Comparison of ENCODE assay signal across 8 mouse cellular contexts in the genomic region with DNA sequence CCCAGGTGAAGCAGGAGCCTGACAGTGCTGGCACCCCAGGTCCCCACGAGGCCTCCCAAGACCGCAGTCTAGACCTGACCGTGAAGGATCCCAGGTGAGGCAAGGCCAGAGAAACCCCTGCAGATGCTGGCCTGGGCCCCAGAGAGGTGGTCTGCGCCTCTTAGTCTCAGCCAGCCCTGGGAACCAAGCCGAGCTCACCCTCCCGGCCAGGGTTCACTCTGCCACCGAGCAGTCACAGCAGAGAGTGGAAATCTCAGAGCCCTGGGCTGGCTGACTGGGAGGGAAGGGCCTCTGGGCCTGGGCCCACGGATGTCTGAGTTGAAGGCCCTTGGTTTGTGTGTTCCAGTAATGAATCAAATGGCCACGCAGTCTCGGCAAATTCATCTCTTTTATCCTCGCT.
DNase-seq lines count a peak whose midpoint lies in the region; ATAC-seq and TF ChIP-seq lines count a peak whose summit lies in the region.

No protein-coding gene starts in this region.

- H3K36me3 ChIP-seq in heart, embryonic 16.5 days (ENCODE audit: control insufficient read depth, insufficient read depth) = peaks cover 32% of the 10 kb centered on the region
- H3K36me3 ChIP-seq in heart, adult 2 months (ENCODE audit: control insufficient read depth, insufficient read depth, low read length) = peaks cover 4% of the 10 kb centered on the region; the same call in 1 of the 2 replicates
- H3K36me3 ChIP-seq in embryonic facial prominence, embryonic 10.5 days (replicated peaks) = 0 out of 2 replicates have a peak, but pooled peaks cover 11% of the 10 kb centered on the region
- H3K36me3 ChIP-seq in intestine, embryonic 15.5 days = no peaks in the 10 kb centered on the region
- no peaks in the 10 kb centered on the region for H3K36me3 ChIP-seq in midbrain, embryonic 15.5 days (replicated peaks)

- no peak for ATAC-seq in heart, embryonic 16.5 days (replicated peaks; ENCODE audit: extremely low read depth, insufficient read depth, low FRiP score)
- 0 out of 2 replicates have a peak, but pooled peaks have one; percentile 1 for ATAC-seq in intestine, embryonic 15.5 days
- peak; percentile 14; the same call in 1 of the 2 replicates for ATAC-seq in midbrain, embryonic 15.5 days (replicated peaks)
- ATAC-seq in inflammation-experienced regulatory T-cells, adult 6 months = no peak

- no peaks in the 10 kb centered on the region for H3K9me3 ChIP-seq in heart, embryonic 16.5 days (replicated peaks; ENCODE audit: control insufficient read depth, low read length)
- no peaks in the 10 kb centered on the region for H3K9me3 ChIP-seq in embryonic facial prominence, embryonic 10.5 days
- H3K9me3 ChIP-seq in intestine, embryonic 15.5 days = no peaks in the 10 kb centered on the region
- H3K9me3 ChIP-seq in midbrain, embryonic 15.5 days = no peaks in the 10 kb centered on the region

- no peaks in the 10 kb centered on the region; the same call in 1 of the 2 replicates for H3K79me2 ChIP-seq in heart, adult 2 months (replicated peaks; ENCODE audit: control insufficient read depth, insufficient read depth, low read length)

- TF ChIP-seq CTCF in heart, adult 2 months (IDR thresholded peaks at IDR 0.05) = no peak

- H3K27me3 ChIP-seq in heart, embryonic 16.5 days (ENCODE audit: control insufficient read depth, insufficient read depth, low read length) = no peaks in the 10 kb centered on the region
- no peaks in the 10 kb centered on the region for H3K27me3 ChIP-seq in heart, adult 2 months (ENCODE audit: control insufficient read depth, insufficient read depth, low read length)
- H3K27me3 ChIP-seq in embryonic facial prominence, embryonic 10.5 days (replicated peaks; ENCODE audit: low read depth, poor library complexity, severe bottlenecking) = peaks cover 84% of the 10 kb centered on the region
- H3K27me3 ChIP-seq in intestine, embryonic 15.5 days (replicated peaks) = no peaks in the 10 kb centered on the region
- peaks cover 36% of the 10 kb centered on the region for H3K27me3 ChIP-seq in midbrain, embryonic 15.5 days (replicated peaks)

- 0 out of 2 replicates have a peak overlapping the region, but pooled peaks have one; percentile 27 for H3K27ac ChIP-seq in heart, embryonic 16.5 days (ENCODE audit: low read length)
- H3K27ac ChIP-seq in heart, adult 2 months = no peak overlapping the region
- peak overlapping the region; percentile 58 for H3K27ac ChIP-seq in embryonic facial prominence, embryonic 10.5 days (replicated peaks)
- H3K27ac ChIP-seq in intestine, embryonic 15.5 days = peak overlapping the region; percentile 54
- H3K27ac ChIP-seq in midbrain, embryonic 15.5 days = 0 out of 2 replicates have a peak overlapping the region, but pooled peaks have one; percentile 26

- no peak for DNase-seq in heart, adult 2 months
- no peak for DNase-seq in embryonic facial prominence, embryonic 10.5 days (ENCODE audit: low spot score)
- DNase-seq in right cerebral cortex, postnatal 25 days = no peak
- no peak for DNase-seq in urinary bladder, postnatal 4 days (ENCODE audit: low spot score in 2 of 2)

- no peak overlapping the region for H3K4me3 ChIP-seq in heart, embryonic 16.5 days (ENCODE audit: low read length)
- H3K4me3 ChIP-seq in heart, adult 2 months = no peak overlapping the region
- no peak overlapping the region for H3K4me3 ChIP-seq in embryonic facial prominence, embryonic 10.5 days
- no peak overlapping the region for H3K4me3 ChIP-seq in intestine, embryonic 15.5 days (replicated peaks)
- H3K4me3 ChIP-seq in midbrain, embryonic 15.5 days = no peak overlapping the region

- WGBS in heart, embryonic 16.5 days = 70% methylated on average over 11 of the region's 11 CpGs
- WGBS in heart, adult 2 months = 74% methylated on average over 11 of the region's 11 CpGs
- 57% methylated on average over 11 of the region's 11 CpGs for WGBS in embryonic facial prominence, embryonic 10.5 days
- WGBS in intestine, embryonic 15.5 days = 42% methylated on average over 11 of the region's 11 CpGs
- WGBS in midbrain, embryonic 15.5 days = 30% methylated on average over 11 of the region's 11 CpGs

- TF ChIP-seq POLR2A in heart, adult 2 months (IDR thresholded peaks at IDR 0.05; ENCODE audit: insufficient read depth, low read depth, low read length) = no peak

- H3K4me2 ChIP-seq in heart, embryonic 16.5 days (ENCODE audit: low read depth, low read length) = no peak overlapping the region; the same call in 1 of the 2 replicates
- peak overlapping the region; percentile 57 for H3K4me2 ChIP-seq in intestine, embryonic 15.5 days (replicated peaks)
- no peak overlapping the region; the same call in 1 of the 2 replicates for H3K4me2 ChIP-seq in midbrain, embryonic 15.5 days

- TF ChIP-seq EP300 in heart, adult 2 months (IDR thresholded peaks at IDR 0.05; ENCODE audit: insufficient read depth, low read depth, low read length) = no peak

- H3K9ac ChIP-seq in heart, embryonic 16.5 days (ENCODE audit: low read length) = 0 out of 2 replicates have a peak overlapping the region, but pooled peaks have one; percentile 12
- no peak overlapping the region for H3K9ac ChIP-seq in heart, adult 2 months (ENCODE audit: low read depth, low read length)
- H3K9ac ChIP-seq in intestine, embryonic 15.5 days = 0 out of 2 replicates have a peak overlapping the region, but pooled peaks have one; percentile 8
- H3K9ac ChIP-seq in midbrain, embryonic 15.5 days = no peak overlapping the region

- intact Hi-C loops in heart, adult 2 months (cut with DNase I) = no loop called here

- H3K4me1 ChIP-seq in heart, embryonic 16.5 days (ENCODE audit: control insufficient read depth, insufficient read depth, low read length) = peaks cover 34% of the 10 kb centered on the region
- H3K4me1 ChIP-seq in heart, adult 2 months (ENCODE audit: control insufficient read depth, insufficient read depth, low read length) = peaks cover 1% of the 10 kb centered on the region; the same call in 1 of the 2 replicates
- H3K4me1 ChIP-seq in embryonic facial prominence, embryonic 10.5 days = peaks cover 53% of the 10 kb centered on the region
- peaks cover 23% of the 10 kb centered on the region for H3K4me1 ChIP-seq in intestine, embryonic 15.5 days (replicated peaks)
- peaks cover 20% of the 10 kb centered on the region for H3K4me1 ChIP-seq in midbrain, embryonic 15.5 days

Comparison
In these comparisons a context has a peak if more than half of its experiments do, and no peak if none do; other contexts are left out.
1. H3K9ac ChIP-seq: peak in heart, embryonic 16.5 days (single experiment) and intestine, embryonic 15.5 days (single experiment); none in heart, adult 2 months (single experiment) and midbrain, embryonic 15.5 days (single experiment).
2. ATAC-seq: peak in intestine, embryonic 15.5 days (single experiment) and midbrain, embryonic 15.5 days (single experiment); none in heart, embryonic 16.5 days (single experiment) and inflammation-experienced regulatory T-cells, adult 6 months (single experiment).